Mouse (Mus musculus): ENCODE data around the gene Tmem30b. TPM values are rescaled to one million over a fixed set of nuclear protein-coding genes. Genes with fewer than 3 reads are reported as not detected.

Gene Tmem30b
- polyA plus RNA-seq, 1 experiment: 0.14 TPM

GRCm38 (mm10) chr12:73560091-73560490, 13.9 kb upstream of the Tmem30b start:
- no peaks in the 10 kb centered on the region; the same call in 1 of the 2 replicates for H3K27me3 ChIP-seq (ENCODE audit: control insufficient read depth, insufficient read depth, low read length)
- no peak overlapping the region for H3K27ac ChIP-seq (ENCODE audit: insufficient read depth, low read length)
- TF ChIP-seq CTCF (IDR thresholded peaks at IDR 0.05; ENCODE audit: extremely low read depth, insufficient read depth, insufficient read length, insufficient replicate concordance) (peak; percentile 29; the same call in 1 of the 2 replicates), POLR2A (IDR thresholded peaks at IDR 0.05; ENCODE audit: low read depth, low read length) (no peak)
- H3K36me3 ChIP-seq (ENCODE audit: control insufficient read depth, insufficient read depth, low read length): no peaks in the 10 kb centered on the region
- 66% methylated on average over 7 of the region's 7 CpGs for WGBS
- DNase-seq (ENCODE audit: low read depth in 1 of 2, low spot score in 2 of 2): no peak
- H3K4me1 ChIP-seq (ENCODE audit: control insufficient read depth, insufficient read depth, insufficient read length): no peaks in the 10 kb centered on the region
- H3K4me3 ChIP-seq (ENCODE audit: extremely low read depth, insufficient read depth, insufficient read length): no peak overlapping the region

- no peak for DNase-seq (ENCODE audit: low read depth in 1 of 2, low spot score in 2 of 2)
- no peak overlapping the region for H3K27ac ChIP-seq (ENCODE audit: insufficient read depth, low read length)
- no peaks in the 10 kb centered on the region; the same call in 1 of the 2 replicates for H3K27me3 ChIP-seq (ENCODE audit: control insufficient read depth, insufficient read depth, low read length)
- no peak overlapping the region for H3K4me3 ChIP-seq (ENCODE audit: extremely low read depth, insufficient read depth, insufficient read length)
- H3K4me1 ChIP-seq (ENCODE audit: control insufficient read depth, insufficient read depth, insufficient read length): no peaks in the 10 kb centered on the region
- no peaks in the 10 kb centered on the region for H3K36me3 ChIP-seq (ENCODE audit: control insufficient read depth, insufficient read depth, low read length)
- no peak for TF ChIP-seq POLR2A (IDR thresholded peaks at IDR 0.05; ENCODE audit: low read depth, low read length)
- TF ChIP-seq CTCF (IDR thresholded peaks at IDR 0.05; ENCODE audit: extremely low read depth, insufficient read depth, insufficient read length, insufficient replicate concordance): no peak
- 90% methylated on average over 20 of the region's 20 CpGs for WGBS
These were observed 12.5 kb upstream of the Tmem30b start for GRCm38 (mm10) chr12:73558525-73559195.

- H3K4me3 ChIP-seq (ENCODE audit: extremely low read depth, insufficient read depth, insufficient read length): no peak overlapping the region
- no peaks in the 10 kb centered on the region for H3K4me1 ChIP-seq (ENCODE audit: control insufficient read depth, insufficient read depth, insufficient read length)
- peak; percentile 14 to 36 for DNase-seq (ENCODE audit: low read depth in 1 of 2, low spot score in 2 of 2)
- H3K36me3 ChIP-seq (ENCODE audit: control insufficient read depth, insufficient read depth, low read length): no peaks in the 10 kb centered on the region
- TF ChIP-seq CTCF (IDR thresholded peaks at IDR 0.05; ENCODE audit: extremely low read depth, insufficient read depth, insufficient read length, insufficient replicate concordance) (peak; percentile 14; the same call in 1 of the 2 replicates), POLR2A (IDR thresholded peaks at IDR 0.05; ENCODE audit: low read depth, low read length) (no peak)
- 7% methylated on average over 5 of the region's 5 CpGs for WGBS
- H3K27ac ChIP-seq (ENCODE audit: insufficient read depth, low read length): no peak overlapping the region
- H3K27me3 ChIP-seq (ENCODE audit: control insufficient read depth, insufficient read depth, low read length): no peaks in the 10 kb centered on the region; the same call in 1 of the 2 replicates
These were observed 8.0 kb upstream of the Tmem30b start for GRCm38 (mm10) chr12:73554155-73554554.

GRCm38 (mm10) chr12:73548259-73548658, 2.1 kb upstream of the Tmem30b start:
- Histone ChIP-seq H3K36me3 (ENCODE audit: control insufficient read depth, insufficient read depth, low read length) (no peaks in the 10 kb centered on the region), H3K27me3 (ENCODE audit: control insufficient read depth, insufficient read depth, low read length) (peaks cover 15% of the 10 kb centered on the region), H3K4me3 (ENCODE audit: extremely low read depth, insufficient read depth, insufficient read length) (no peak overlapping the region), H3K4me1 (ENCODE audit: control insufficient read depth, insufficient read depth, insufficient read length) (peaks cover 11% of the 10 kb centered on the region; the same call in 1 of the 2 replicates), H3K27ac (ENCODE audit: insufficient read depth, low read length) (no peak overlapping the region)
- TF ChIP-seq POLR2A (IDR thresholded peaks at IDR 0.05; ENCODE audit: low read depth, low read length) (no peak), CTCF (IDR thresholded peaks at IDR 0.05; ENCODE audit: extremely low read depth, insufficient read depth, insufficient read length, insufficient replicate concordance) (no peak)
- DNase-seq (ENCODE audit: low read depth in 1 of 2, low spot score in 2 of 2): no peak
- WGBS: 69% methylated on average over 8 of the region's 8 CpGs

- Histone ChIP-seq H3K36me3 (ENCODE audit: control insufficient read depth, insufficient read depth, low read length) (no peaks in the 10 kb centered on the region), H3K4me3 (ENCODE audit: extremely low read depth, insufficient read depth, insufficient read length) (no peak overlapping the region), H3K27ac (ENCODE audit: insufficient read depth, low read length) (no peak overlapping the region), H3K4me1 (ENCODE audit: control insufficient read depth, insufficient read depth, insufficient read length) (peaks cover 11% of the 10 kb centered on the region; the same call in 1 of the 2 replicates), H3K27me3 (ENCODE audit: control insufficient read depth, insufficient read depth, low read length) (peaks cover 17% of the 10 kb centered on the region)
- WGBS: 48% methylated on average over 10 of the region's 10 CpGs
- no peak for TF ChIP-seq POLR2A (IDR thresholded peaks at IDR 0.05; ENCODE audit: low read depth, low read length)
- TF ChIP-seq CTCF (IDR thresholded peaks at IDR 0.05; ENCODE audit: extremely low read depth, insufficient read depth, insufficient read length, insufficient replicate concordance): no peak
- DNase-seq (ENCODE audit: low read depth in 1 of 2, low spot score in 2 of 2): no peak
These were observed 1.5 kb upstream of the Tmem30b start for GRCm38 (mm10) chr12:73547646-73548045.

GRCm38 (mm10) chr12:73545672-73546085, 513 bp downstream of the Tmem30b start:
- Histone ChIP-seq H3K4me1 (ENCODE audit: control insufficient read depth, insufficient read depth, insufficient read length) (peaks cover 11% of the 10 kb centered on the region; the same call in 1 of the 2 replicates), H3K27ac (ENCODE audit: insufficient read depth, low read length) (no peak overlapping the region), H3K36me3 (ENCODE audit: control insufficient read depth, insufficient read depth, low read length) (no peaks in the 10 kb centered on the region), H3K4me3 (ENCODE audit: extremely low read depth, insufficient read depth, insufficient read length) (peak overlapping the region; percentile 47), H3K27me3 (ENCODE audit: control insufficient read depth, insufficient read depth, low read length) (peaks cover 17% of the 10 kb centered on the region)
- 2% methylated on average over 55 of the region's 55 CpGs for WGBS
- no peak for TF ChIP-seq POLR2A (IDR thresholded peaks at IDR 0.05; ENCODE audit: low read depth, low read length)
- no peak for TF ChIP-seq CTCF (IDR thresholded peaks at IDR 0.05; ENCODE audit: extremely low read depth, insufficient read depth, insufficient read length, insufficient replicate concordance)
- DNase-seq (ENCODE audit: low read depth in 1 of 2, low spot score in 2 of 2): no peak
